Mouse (Mus musculus) urinary bladder, postnatal 14 days (tissue): ENCODE measurements around the gene A530032D15Rik.
"Not testable (repeated sequence)": the region's sequence is repeated elsewhere in the genome, so short reads cannot be mapped to it uniquely, and the experiment has no call there.

Source experiments
- DNase-seq: peaks from one replicate; pipeline ENCODE4 v3.0.0; 2021; ENCODE audit warnings: low spot score

The A530032D15Rik gene

DNA sequence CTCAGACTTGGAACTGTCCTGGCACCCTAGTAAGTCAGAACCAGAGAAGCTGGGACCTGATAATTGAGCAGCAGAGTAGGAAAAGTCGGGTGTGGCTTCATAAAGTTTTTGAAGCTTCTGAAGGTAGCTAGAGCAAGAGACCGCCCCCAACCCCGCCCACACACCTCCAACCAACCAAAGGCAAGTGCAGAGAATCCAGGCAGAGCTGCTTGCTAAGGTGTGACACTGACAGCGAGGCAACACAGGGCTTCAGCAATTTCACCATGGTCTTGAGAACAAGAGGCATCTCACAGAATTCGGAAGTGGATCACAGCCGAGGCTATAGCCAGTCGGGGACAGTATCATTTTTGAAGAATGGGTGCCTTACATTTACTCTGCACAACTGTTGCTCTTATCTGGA lies at the start of gene A530032D15Rik:
Gene A530032D15Rik (minus strand): TSS at position 101 of the 400 bp plus-strand sequence.
- DNase-seq, result not testable (repeated sequence)

DNA sequence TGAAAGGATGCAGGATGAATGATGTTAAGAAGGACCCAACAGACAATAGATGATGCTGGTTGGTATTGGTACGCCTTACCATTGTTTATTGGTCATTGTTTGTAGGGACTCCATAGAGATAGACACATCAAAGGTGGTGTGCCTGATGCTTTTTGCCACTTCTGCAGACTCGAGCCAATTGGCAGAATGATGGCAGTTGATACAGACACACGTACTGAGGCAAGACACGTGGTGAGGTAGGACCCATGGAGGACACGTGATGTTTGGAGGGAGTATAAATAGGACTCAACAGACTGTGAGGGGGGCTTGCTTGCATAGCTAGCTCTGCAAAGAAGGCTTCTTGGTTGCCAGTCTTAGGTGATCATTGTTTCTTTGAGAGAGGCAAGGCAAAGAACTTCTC lies 45.5 kb upstream of the A530032D15Rik start:
- DNase-seq, result not testable (repeated sequence)

DNA sequence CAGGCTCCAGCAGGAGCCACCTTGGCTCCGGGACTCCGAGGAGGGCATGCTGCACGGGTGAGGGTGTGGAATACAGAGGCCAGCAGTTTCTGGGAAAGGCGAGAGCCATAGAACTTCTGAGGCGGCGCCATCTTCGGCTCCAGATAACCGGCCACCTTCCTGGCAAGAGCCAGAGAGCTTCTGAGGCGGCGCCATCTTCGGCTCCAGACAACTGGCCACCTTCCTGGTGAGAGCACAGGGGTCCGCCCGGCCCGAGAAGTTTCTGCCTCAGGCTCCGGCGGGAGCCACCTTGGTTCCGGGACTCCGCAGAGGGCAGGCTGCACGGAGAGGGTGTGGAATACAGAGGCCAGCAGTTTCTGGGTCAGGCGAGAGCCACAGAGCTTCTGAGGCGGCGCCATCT lies 24.0 kb upstream of the A530032D15Rik start:
- not testable (repeated sequence) for DNase-seq

DNA sequence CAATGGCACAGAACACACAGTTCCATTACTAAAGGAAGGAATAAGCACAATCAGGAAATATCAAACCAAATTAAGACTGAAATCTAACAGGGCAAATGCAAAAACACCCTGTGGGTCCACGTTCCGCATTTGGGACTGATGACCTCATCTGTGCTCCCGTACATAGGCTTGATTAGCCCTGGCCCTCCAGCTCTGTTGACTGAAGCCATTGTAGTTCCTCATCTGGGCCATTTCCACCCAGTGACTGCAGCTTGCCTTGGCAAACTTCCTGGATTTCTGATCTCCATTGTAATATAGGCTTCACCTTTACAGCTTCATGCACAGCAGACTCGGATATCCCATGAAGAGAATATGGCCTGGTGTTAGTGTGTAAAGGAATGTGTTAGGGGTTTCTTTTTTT lies 12.2 kb upstream of the A530032D15Rik start:
- DNase-seq, result not testable (repeated sequence)

DNA sequence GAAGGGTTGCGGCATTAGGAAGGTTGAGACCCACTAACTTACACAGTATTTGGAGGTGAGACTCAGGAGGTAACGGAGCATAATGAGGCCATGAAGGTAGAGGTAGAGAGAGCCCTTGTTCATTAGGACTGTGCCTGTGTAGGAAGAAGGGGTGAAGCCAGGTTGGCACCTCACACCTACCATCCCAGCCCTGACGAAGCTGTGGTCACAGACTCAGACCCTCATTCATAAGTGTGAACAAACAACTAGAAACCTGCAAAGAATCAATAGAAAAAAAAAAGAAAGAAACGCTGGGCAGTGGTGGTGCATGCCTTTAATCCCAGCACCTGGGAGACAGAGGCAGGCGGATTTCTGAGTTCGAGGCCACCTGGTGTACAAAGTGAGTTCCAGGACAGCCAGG lies 8.7 kb upstream of the A530032D15Rik start:
- DNase-seq, result not testable (repeated sequence)

DNA sequence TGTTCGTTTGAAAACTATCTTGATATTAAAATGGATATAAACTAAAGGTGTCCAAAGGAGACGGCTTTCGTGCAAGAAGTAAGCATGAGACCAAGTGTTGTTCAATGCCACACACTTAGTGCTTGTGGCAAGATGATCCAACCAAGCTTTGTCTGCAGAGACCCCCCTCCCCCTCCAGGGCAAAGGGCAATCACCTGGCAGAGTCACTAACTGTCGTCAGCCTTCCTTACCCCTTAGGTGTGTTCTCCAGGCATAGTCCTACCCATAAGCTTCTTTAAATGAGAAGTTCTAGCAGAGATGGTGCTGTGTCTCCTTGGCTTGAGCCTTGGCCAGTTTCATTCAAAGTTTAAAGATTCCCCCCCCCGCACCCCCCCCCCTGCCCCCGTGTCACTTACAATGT lies 7.9 kb upstream of the A530032D15Rik start:
- not testable (repeated sequence) for DNase-seq

DNA sequence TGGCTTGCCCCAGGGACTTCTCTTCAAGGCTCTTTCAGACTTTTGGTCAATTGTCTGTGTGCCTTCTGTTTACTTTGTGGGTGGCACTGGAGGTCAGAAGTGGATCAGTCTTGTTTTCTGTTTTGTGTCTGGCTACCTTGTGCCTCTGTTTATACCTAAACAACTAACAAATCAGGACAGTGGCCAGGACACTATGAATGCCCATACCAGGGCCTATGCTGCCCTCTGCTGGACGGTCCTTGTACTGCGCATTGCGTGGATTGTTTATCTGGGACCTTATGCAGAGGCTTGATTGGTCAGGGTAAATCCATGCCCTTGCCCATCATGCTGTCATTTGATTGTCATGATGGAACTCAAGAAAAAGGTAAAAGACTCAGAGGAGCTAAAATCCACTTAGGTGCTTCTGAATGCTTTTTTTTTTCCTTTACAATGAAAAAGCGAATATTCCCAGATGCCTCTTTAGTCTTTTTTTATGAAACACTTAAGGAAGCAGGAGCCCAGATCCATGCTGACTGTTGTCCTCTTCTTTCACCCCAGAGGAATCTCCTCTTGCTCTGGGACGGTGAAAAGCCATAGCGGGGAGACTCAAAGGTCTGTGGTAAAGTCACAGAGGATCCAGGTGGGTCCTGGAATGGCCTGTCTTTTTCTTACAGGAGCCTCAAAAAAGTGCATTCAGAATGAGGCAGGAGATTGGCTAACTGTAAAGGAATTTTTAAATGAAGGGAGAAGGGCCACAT lies 5.2 kb upstream of the A530032D15Rik start:
- not testable (repeated sequence) for DNase-seq

DNA sequence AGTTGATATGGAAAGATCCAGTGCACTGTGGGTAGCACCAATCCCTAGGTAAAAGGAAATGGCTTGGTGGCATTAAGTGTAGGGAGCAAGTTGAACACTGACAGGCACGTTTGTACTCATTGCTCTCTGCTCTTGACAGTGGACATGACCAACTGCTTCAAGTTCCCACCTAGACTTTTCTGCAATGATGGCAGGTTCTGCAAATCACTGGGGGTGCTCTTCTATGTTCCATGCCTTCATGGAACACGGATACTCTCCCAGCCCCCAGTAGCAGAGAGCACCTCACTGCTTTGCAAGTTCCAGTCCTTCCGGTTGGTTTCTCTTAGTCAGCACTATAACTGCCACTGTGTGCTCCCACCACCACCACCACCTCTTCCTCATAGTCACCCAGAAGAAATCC lies 4.4 kb upstream of the A530032D15Rik start:
- DNase-seq, result not testable (repeated sequence)

DNA sequence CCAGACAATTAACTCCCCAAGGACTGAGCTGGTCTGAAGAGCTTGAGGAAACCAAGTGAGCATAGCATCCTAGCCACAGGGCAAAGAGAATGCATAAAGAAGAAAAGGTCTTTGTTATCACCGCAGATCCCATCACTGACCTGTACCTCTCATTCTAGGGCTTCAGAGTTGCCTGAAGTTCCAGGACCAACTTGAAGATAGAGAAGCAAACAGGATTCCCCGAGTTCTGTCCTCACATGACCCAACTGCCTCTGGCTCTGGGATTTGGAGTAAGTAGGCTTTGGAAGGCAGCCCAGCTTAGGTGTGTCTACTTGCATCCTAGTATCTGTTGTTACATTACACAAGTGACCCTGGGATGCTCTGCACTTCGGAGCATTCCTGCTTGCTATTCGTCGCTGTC lies 3.2 kb upstream of the A530032D15Rik start:
- not testable (repeated sequence) for DNase-seq

DNA sequence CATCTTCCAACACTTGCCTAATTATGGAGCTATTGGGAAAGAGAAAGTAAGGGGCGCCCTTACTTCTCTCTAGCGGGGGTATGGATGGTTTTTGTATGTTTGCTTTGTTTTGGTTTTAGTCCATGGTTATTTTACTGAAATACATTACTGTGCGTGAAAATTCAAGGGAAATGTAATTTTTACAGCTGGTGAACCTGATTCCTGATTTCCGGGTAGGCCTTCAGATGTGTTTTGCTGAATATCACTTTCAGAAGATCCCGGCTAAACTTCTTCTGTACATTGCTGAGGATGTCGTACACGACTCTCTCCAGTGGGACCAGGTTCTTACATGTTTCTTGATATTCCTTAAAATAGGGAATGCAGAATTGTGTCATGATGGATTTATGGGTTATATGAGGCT lies 2.6 kb upstream of the A530032D15Rik start:
- not testable (repeated sequence) for DNase-seq

DNA sequence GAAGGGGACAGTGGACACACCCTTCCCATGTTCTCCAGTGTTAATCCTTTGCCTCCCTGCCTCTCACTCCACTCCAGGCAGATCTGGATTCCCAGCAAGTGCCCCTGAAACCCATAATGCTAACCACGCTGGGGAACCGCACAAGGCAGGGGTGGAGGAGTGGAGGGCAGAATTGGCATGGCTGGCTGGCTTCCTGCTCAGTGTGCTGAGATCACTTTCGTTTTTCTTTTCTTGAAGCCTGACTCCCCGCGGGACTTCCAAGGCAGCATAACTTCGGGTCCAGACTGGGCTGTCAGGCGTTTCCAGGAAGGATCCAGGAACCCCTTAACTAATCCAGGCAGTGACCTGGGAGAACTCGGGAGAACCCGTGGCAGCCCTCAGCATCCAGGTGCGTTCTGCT lies 1.9 kb upstream of the A530032D15Rik start:
- not testable (repeated sequence) for DNase-seq

DNA sequence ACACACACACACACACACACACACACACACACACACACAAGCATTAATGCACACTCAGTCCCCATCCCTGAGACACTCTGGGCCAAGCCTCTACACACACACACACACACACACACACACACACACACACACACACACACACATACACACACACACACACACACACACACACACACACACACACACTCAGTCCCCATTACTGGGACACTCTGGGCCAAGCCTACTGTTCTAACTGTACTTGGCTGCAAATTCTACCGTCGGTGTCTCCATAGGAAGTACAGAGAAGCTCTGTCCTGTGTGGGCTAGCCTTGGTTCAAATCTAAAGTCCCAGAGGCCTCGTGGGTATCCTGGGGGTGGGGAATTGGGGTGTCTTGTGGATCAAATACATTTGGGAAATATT lies 1.2 kb upstream of the A530032D15Rik start:
- not testable (repeated sequence) for DNase-seq

DNA sequence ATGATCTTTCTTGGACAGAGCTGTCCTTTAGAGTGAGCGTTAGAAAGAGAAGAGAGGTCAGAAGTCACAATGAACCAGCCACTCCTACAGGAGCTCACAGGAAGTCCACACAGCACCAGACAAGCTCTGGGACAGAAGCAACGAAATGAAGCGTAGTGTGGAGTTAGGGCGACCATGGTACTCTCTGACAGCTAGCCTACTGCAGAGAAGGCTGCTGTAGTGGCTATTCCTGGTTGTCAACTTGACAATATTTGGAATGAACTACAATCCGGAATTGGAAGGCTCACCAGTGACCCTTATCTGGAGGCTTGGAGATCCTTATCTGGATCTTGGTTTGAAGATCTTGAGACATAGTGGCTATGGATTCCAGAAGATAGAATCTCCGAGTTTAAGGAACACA lies 3.6 kb downstream of the A530032D15Rik start:
- not testable (repeated sequence) for DNase-seq

DNA sequence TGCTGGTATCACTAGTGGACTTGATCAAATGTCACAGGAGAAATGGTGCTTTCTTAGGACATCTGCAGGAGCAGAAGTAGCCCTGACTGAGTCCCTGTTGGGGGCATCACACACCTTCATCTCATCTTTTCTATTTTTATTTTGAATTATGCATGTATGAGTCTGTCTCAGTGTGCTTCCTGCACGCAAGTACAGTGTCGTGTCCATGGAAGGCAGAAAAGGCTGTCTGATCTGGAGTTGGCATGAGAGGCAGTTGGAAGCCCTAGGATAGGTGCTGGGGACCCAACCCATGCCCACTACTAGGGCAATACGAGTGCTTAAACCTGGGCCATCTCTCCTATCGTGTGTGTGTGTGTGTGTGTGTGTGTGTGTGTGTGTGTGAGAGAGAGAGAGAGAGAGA lies 4.3 kb downstream of the A530032D15Rik start:
- DNase-seq, result peak; percentile 12

DNA sequence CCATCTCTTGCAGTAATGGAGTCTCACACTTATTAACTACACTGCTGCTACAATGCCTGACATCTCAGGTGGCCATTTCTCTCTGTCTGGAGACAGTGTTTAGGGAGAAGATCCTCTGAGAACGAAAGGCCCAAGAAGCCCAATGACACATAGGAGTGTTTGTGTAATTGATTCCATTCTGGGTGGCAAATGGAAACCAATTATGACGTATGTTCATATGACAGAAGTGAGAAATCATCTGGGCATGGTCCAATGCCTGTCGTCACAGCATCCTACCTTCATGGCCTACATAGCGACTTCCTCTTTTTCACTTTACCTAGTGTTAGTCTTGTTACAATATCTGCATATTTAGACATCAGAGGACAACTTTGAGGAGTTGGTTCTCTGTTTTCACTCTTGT lies 7.9 kb downstream of the A530032D15Rik start:
- not testable (repeated sequence) for DNase-seq

DNA sequence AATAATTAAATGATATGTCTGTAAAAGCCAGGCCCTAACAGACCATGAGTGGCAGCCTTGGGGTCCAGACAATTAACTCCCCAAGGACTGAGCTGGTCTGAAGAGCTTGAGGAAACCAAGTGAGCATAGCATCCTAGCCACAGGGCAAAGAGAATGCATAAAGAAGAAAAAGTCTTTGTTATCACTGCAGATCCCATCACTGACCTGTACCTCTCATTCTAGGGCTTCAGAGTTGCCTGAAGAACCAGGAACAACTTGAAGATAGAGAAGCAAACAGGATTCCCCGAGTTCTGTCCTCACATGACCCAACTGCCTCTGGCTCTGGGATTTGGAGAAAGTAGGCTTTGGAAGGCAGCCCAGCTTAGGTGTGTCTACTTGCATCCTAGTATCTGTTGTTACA lies 9.8 kb downstream of the A530032D15Rik start, which contains the start of gene Gm10553:
Gene Gm10553 (plus strand): TSS at position 301 of the 400 bp plus-strand sequence.
- not testable (repeated sequence) for DNase-seq

DNA sequence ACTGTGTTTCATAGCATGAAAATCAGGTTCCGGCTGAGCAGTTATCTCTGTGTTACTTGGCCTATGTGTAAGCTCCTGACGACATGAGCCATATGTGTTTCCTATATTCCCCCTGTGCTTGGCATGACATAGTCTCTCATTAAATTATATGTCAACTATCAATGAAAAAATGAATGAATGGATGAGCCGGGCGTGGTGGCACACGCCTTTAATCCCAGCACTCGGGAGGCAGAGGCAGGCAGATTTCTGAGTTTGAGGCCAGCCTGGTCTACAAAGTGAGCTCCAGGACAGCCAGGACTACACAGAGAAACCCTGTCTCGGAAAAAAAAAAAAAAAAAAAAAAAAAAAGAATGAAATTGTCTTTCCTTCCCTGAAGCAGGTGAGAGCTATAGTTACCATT lies 10.6 kb downstream of the A530032D15Rik start:
- not testable (repeated sequence) for DNase-seq

DNA sequence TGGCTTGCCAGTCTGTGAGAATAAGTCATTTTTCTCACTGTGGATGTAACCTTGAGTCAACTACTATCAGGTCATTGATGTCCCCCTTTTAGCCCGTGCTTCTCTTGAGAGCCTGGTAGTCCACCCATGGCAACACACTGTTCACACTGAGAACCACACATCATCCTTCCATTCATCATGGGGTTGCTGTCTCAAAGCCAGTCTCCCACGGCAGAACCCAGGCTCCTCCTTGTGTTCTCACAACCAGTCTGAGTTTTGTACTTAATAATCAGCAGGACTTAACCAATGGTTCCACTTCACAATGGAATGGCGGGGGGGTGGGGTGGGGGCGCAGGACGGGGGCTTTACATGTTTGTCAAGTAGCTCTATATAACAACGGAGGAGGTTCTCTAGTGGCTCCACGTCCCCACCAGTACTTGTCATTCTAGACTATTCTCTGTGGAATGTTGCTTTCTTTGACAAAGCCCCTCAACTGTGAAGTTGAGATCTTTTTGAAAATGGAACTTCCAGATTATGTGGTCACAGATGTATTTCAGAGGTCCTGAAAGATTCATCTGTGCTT lies 16.6 kb downstream of the A530032D15Rik start:
- DNase-seq, result not testable (repeated sequence)

DNA sequence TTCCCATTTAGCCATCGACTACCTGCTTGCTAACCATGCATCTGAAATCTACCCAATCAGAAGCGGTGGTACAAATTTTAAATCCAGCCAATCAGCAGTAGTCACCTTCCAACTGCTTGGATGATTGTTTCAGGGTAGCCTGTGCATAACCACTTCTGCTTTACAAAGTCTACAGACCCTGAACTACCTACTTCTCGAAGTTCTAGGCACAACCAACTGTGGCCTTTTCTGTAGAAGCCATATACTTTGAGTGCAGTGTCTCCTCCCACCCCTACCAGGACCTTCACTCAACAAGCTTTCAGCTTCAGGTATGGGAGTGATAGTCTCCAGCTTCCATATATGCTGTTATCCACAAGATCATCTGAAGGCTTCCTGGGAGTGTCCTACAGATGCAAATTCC lies 17.5 kb downstream of the A530032D15Rik start:
- not testable (repeated sequence) for DNase-seq

DNA sequence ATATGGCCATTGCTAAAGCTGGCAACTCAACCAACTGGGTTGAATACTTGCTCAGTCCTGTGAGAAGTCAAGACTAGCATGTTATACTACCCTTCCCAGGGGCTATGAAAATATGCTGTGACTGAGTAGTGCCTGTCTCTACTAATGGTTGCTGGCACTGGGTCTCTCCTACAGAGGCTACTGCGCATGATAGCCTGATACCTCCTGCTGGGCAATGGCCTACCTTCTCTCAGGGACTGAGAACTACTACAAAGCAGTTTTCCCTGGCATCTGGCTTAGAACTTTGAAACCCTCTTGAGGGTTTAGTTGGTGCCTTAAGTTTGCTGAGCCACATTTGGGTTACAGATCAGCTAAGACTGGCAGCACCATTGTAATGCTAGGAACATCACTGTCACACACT lies 23.4 kb downstream of the A530032D15Rik start:
- not testable (repeated sequence) for DNase-seq

DNA sequence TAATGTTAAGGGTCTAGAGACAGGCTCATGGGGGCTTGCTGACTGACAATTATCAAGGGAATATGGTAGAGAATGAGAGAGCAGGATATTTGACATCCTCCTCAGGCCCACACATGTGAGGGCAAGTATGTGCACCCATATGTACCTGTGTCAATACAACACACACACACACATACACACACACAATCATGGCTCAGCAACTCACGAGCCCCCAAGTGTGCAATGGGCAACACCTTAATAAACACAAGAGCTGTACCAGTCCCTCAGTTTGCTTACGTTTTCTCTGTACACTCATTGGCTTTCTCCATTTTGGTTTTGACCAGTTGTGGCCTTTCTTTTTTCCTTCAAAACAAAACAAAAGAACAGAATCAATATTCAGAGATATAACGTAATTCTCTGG lies 24.9 kb downstream of the A530032D15Rik start:
- DNase-seq, result not testable (repeated sequence)

DNA sequence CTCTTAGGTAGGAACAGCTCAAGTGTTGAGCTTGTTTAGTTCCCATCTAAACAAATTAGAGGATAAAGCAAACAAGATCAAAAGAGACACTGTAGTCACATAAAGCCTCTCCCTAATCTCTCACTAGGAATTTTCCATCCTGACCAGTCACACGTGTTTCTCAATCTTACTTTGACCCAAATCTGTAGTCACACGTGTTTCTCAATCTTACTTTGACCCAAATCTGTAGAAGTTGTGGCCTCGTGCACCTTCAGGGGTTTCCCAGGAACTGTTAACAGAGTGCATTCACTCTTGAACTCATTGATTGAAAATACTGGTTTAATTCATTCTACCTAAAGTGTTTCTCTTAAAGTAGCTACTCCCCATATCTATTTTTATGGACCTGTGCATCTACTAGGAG lies 36.6 kb downstream of the A530032D15Rik start:
- DNase-seq, result not testable (repeated sequence)

DNA sequence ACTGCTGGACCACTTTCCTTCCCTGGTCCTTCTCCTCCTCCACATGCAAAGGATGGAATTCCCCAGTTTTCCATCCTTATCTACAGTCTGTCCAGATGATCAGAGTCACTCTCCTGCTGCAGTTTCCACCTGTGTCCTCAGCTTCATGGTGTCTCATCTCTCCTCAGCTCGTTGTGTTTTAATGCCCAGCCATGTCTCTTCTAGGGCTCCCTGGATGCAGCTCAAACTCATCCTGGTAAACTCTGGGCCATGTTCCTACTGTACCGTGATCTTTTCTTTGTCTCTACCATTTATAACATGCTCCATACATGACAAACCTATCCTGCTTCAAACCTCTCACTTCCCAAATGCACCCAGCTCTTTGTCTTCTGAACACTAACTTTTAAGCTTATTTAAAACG lies 38.0 kb downstream of the A530032D15Rik start:
- not testable (repeated sequence) for DNase-seq
